Mouse (Mus musculus) cerebellum, postnatal 10 days (tissue): ENCODE measurements around the gene Tfec.

ENCODE experiments used
- DNase-seq, 2 experiments: peaks; one replicate each; pipeline ENCODE4 v3.0.0; 2021; ENCODE audit warnings: mixed read lengths in 2 of 2

Gene Tfec

GRCm38 (mm10) chr6:16785166-16785565 is 113.1 kb downstream of the Tfec start:
- DNase-seq, result no peak
